Mouse (Mus musculus) stomach, embryonic 15.5 days (tissue): Measurements from ENCODE around the gene Ubap2l. TPM values are rescaled to one million over a fixed set of nuclear protein-coding genes. Genes with fewer than 3 reads are reported as not detected.

Source experiments
- ATAC-seq: fragments of 200-750 bp; cut with Nextera tagmentation; 2 replicates; pipeline ENCODE4 v1.8.0; 2017; ENCODE audit warnings: low read depth, moderate number of reproducible peaks, moderate TSS enrichment; ENCODE audit not compliant: insufficient read depth, low FRiP score
- H3K27ac ChIP-seq: fragments of 300-500 bp; sonication (generic); 2 replicates; pipeline ENCODE4 v1.5.1; 2015; ENCODE audit warnings: mild to moderate bottlenecking, inconsistent platforms
- H3K27me3 ChIP-seq: fragments of 300-500 bp; sonication (generic); replicated peaks from 2 replicates; pipeline ENCODE4 v1.6.1; 2015; ENCODE audit warnings: inconsistent platforms
- H3K36me3 ChIP-seq: fragments of 300-500 bp; sonication (generic); 2 replicates; pipeline ENCODE4 v1.6.1; 2015; ENCODE audit warnings: inconsistent platforms
- H3K4me1 ChIP-seq: fragments of 300-500 bp; sonication (generic); 2 replicates; pipeline ENCODE4 v1.6.1; 2015; ENCODE audit warnings: inconsistent platforms
- H3K4me2 ChIP-seq: fragments of 300-500 bp; sonication (generic); 2 replicates; pipeline ENCODE4 v1.6.1; 2015; ENCODE audit warnings: mild to moderate bottlenecking, inconsistent platforms
- H3K4me3 ChIP-seq: fragments of 300-500 bp; sonication (generic); replicated peaks from 2 replicates; pipeline ENCODE4 v1.5.1; 2015; ENCODE audit warnings: inconsistent platforms
- H3K9ac ChIP-seq: fragments of 300-500 bp; sonication (generic); 2 replicates; pipeline ENCODE4 v1.6.1; 2015; ENCODE audit warnings: inconsistent platforms
- H3K9me3 ChIP-seq: fragments of 300-500 bp; sonication (generic); 2 replicates; pipeline ENCODE4 v1.6.1; 2016; ENCODE audit warnings: inconsistent platforms
- WGBS: fragments of 180-500 bp; shearing (Covaris S2); methylation state at CpG from one replicate; pipeline ENCODE4 v1.1.7; 2015; 5-methylcytosine and 5-hydroxymethylcytosine counted together
- polyA plus RNA-seq: library from polyadenylated mRNA; unstranded; fragments of >200 nt; fragmentation: Nextera tagmentation; extraction: Ambion mirVana; gene quantifications from 2 replicates; pipeline ENCODE4 v1.2.1, GENCODE M21; 2015

The Ubap2l gene
- polyA plus RNA-seq, 1 experiment from 2014 or later, result 189 TPM

- peak overlapping the region; percentile 88; the same call in 1 of the 2 replicates for H3K9ac ChIP-seq
- 25% methylated on average over 22 of the region's 22 CpGs for WGBS
- no peaks in the 10 kb centered on the region for H3K9me3 ChIP-seq
- peak overlapping the region; percentile 75 for H3K4me3 ChIP-seq
- no peaks in the 10 kb centered on the region for H3K36me3 ChIP-seq
- H3K4me2 ChIP-seq, result peak overlapping the region; percentile 98
- no peaks in the 10 kb centered on the region for H3K27me3 ChIP-seq
- peaks cover 35% of the 10 kb centered on the region for H3K4me1 ChIP-seq
- H3K27ac ChIP-seq, result peak overlapping the region; percentile 96
- ATAC-seq, result 0 out of 2 replicates have a peak, but pooled peaks have one; percentile 33
Measured at GRCm38 (mm10) chr3:89963926-89964739, 88.3 kb downstream of the Ubap2l start.

GRCm38 (mm10) chr3:89963221-89963763 is 89.1 kb downstream of the Ubap2l start, which contains the start of gene Atp8b2:
Gene Atp8b2 (minus strand): TSS chr3:89963508.
- Histone ChIP-seq H3K9ac (peak within 1 kb of the TSS; percentile 88), H3K4me2 (peak within 1 kb of the TSS; percentile 98), H3K36me3 (peaks cover 7% of the 10 kb centered on the region), H3K4me3 (peak within 1 kb of the TSS; percentile 75), H3K27me3 (no peaks in the 10 kb centered on the region), H3K9me3 (no peaks in the 10 kb centered on the region), H3K4me1 (peaks cover 35% of the 10 kb centered on the region), H3K27ac (peak within 1 kb of the TSS; percentile 96)
- ATAC-seq, result peak; percentile 37
- WGBS, result under 1% methylated on average over 35 of the region's 35 CpGs

GRCm38 (mm10) chr3:89962751-89963220 is 89.6 kb downstream of the Ubap2l start:
- under 1% methylated on average over 30 of the region's 30 CpGs for WGBS
- peak; percentile 13; the same call in 1 of the 2 replicates for ATAC-seq
- peak overlapping the region; percentile 75 for H3K4me3 ChIP-seq
- peak overlapping the region; percentile 96 for H3K27ac ChIP-seq
- H3K9me3 ChIP-seq, result no peaks in the 10 kb centered on the region
- peak overlapping the region; percentile 98 for H3K4me2 ChIP-seq
- no peaks in the 10 kb centered on the region for H3K27me3 ChIP-seq
- peak overlapping the region; percentile 88 for H3K9ac ChIP-seq
- H3K36me3 ChIP-seq, result peaks cover 12% of the 10 kb centered on the region
- H3K4me1 ChIP-seq, result peaks cover 35% of the 10 kb centered on the region

- ATAC-seq, result no peak
- Histone ChIP-seq H3K4me2 (peak overlapping the region; percentile 98), H3K4me1 (peaks cover 35% of the 10 kb centered on the region), H3K27me3 (no peaks in the 10 kb centered on the region), H3K9ac (peak overlapping the region; percentile 88; the same call in 1 of the 2 replicates), H3K27ac (peak overlapping the region; percentile 96), H3K9me3 (no peaks in the 10 kb centered on the region), H3K4me3 (peak overlapping the region; percentile 75), H3K36me3 (peaks cover 16% of the 10 kb centered on the region)
- WGBS, result 4% methylated on average over 14 of the region's 14 CpGs
Measured at GRCm38 (mm10) chr3:89962059-89962750, 90.2 kb downstream of the Ubap2l start.

- Histone ChIP-seq H3K4me1 (peaks cover 35% of the 10 kb centered on the region), H3K9ac (no peak overlapping the region), H3K4me3 (peak overlapping the region; percentile 75), H3K36me3 (peaks cover 22% of the 10 kb centered on the region), H3K27ac (peak overlapping the region; percentile 96), H3K27me3 (no peaks in the 10 kb centered on the region), H3K4me2 (peak overlapping the region; percentile 98), H3K9me3 (no peaks in the 10 kb centered on the region)
- ATAC-seq, result no peak
- 49% methylated on average over 4 of the region's 4 CpGs for WGBS
Measured at GRCm38 (mm10) chr3:89961436-89961835, 91.0 kb downstream of the Ubap2l start.

GRCm38 (mm10) chr3:89960469-89960868 is 92.0 kb downstream of the Ubap2l start:
- ATAC-seq, result peak; percentile 89
- 0 out of 2 replicates have a peak overlapping the region, but pooled peaks have one; percentile 96 for H3K27ac ChIP-seq
- H3K9ac ChIP-seq, result peak overlapping the region; percentile 72
- H3K4me2 ChIP-seq, result peak overlapping the region; percentile 98
- 1% methylated on average over 30 of the region's 30 CpGs for WGBS
- peak overlapping the region; percentile 75 for H3K4me3 ChIP-seq
- H3K4me1 ChIP-seq, result peaks cover 35% of the 10 kb centered on the region
- no peaks in the 10 kb centered on the region for H3K27me3 ChIP-seq
- peaks cover 32% of the 10 kb centered on the region for H3K36me3 ChIP-seq
- H3K9me3 ChIP-seq, result no peaks in the 10 kb centered on the region

DNA sequence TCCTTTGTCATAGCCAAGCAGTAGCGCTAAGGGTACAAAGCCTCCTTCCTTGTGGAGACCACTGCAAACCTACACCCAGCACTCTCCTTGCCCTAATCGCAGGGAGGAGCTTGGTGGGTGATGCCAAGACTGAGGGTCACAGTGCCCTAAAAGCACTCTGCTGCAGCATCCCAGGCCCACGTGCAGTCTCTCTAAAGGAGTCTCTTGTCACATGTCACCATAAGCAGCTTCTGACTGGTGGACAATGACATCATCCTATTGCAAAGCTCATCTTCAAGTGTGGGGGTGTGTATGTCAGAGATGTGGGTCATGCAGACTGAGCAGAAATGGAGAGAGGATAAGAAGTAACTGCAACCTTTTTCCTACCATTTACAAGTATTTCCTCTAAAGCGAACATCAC is 93.0 kb downstream of the Ubap2l start:
- no peaks in the 10 kb centered on the region for H3K9me3 ChIP-seq
- no peak for ATAC-seq
- 76% methylated on average over 4 of the region's 4 CpGs for WGBS
- no peaks in the 10 kb centered on the region for H3K27me3 ChIP-seq
- peaks cover 29% of the 10 kb centered on the region for H3K4me1 ChIP-seq
- no peak overlapping the region for H3K27ac ChIP-seq
- no peak overlapping the region for H3K9ac ChIP-seq
- H3K4me2 ChIP-seq, result no peak overlapping the region; the same call in 1 of the 2 replicates
- peaks cover 35% of the 10 kb centered on the region for H3K36me3 ChIP-seq
- H3K4me3 ChIP-seq, result no peak overlapping the region

DNA sequence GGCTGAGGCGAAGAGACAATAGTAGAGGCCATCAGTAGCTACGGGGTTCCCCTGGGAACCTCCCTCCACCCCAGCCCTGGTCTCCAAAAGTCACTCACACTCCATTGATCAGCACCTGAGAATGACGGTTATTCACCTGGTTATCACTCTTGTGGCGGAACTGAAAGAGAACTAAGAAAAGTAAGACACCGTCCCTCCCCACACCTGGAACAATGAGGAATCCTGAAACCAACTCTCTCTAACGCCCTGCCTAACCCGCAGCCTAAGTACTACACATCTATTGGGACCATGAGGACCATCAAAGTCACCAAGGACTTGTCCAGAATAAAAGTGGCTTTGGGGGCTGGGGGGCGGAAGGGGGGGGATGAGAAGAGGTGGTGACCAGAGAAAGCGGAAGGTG is 94.5 kb downstream of the Ubap2l start:
- H3K36me3 ChIP-seq, result peaks cover 44% of the 10 kb centered on the region
- H3K4me3 ChIP-seq, result no peak overlapping the region
- no peak overlapping the region for H3K9ac ChIP-seq
- peaks cover 27% of the 10 kb centered on the region for H3K4me1 ChIP-seq
- no peaks in the 10 kb centered on the region for H3K27me3 ChIP-seq
- ATAC-seq, result no peak
- H3K4me2 ChIP-seq, result no peak overlapping the region
- no peak overlapping the region for H3K27ac ChIP-seq
- WGBS, result 92% methylated on average over 9 of the region's 9 CpGs
- H3K9me3 ChIP-seq, result no peaks in the 10 kb centered on the region

DNA sequence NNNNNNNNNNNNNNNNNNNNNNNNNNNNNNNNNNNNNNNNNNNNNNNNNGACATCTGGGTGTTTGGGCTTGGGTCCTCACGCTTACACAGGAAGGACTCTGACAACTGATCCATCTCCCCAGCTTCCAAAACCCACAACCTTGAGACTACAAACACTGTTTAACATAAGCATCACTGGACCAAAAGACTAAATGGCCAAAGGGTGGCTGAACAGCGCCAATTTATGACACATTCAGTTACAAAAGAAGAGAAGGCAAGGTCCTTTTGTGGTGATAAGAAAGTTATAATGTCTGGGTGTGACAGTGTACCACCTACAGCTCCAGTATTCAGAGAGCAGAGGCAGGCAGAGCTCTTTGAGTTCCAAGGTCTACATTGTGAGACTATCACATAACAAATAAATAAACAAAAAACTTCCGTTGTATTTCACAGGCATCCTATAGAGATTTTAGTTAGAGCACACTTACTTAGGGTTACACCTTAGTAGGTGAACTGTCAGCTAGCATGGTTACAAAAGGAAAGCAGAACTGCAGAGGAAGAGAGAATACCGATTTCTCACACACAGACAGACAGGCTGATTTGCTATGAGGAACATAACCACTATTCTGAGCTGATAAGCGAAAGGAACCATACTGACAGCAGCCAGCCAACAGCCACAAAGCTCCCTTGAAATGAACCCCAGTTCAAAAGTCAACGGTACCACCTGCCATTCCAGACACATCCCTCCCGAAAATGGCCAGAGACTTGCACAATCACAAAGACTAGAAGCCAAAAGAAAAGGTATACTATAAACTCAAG is 96.1 kb downstream of the Ubap2l start:
- no peaks in the 10 kb centered on the region for H3K27me3 ChIP-seq
- no peak overlapping the region for H3K4me3 ChIP-seq
- 89% methylated on average over 7 of the region's 7 CpGs for WGBS
- H3K36me3 ChIP-seq, result peaks cover 53% of the 10 kb centered on the region
- ATAC-seq, result no peak
- H3K9ac ChIP-seq, result no peak overlapping the region
- H3K4me1 ChIP-seq, result peaks cover 19% of the 10 kb centered on the region
- no peak overlapping the region for H3K4me2 ChIP-seq
- no peak overlapping the region for H3K27ac ChIP-seq
- no peaks in the 10 kb centered on the region for H3K9me3 ChIP-seq

GRCm38 (mm10) chr3:89953420-89953819 is 99.0 kb downstream of the Ubap2l start:
- Histone ChIP-seq H3K36me3 (peaks cover 70% of the 10 kb centered on the region), H3K4me2 (no peak overlapping the region), H3K27ac (no peak overlapping the region), H3K4me3 (no peak overlapping the region), H3K27me3 (no peaks in the 10 kb centered on the region), H3K9me3 (no peaks in the 10 kb centered on the region), H3K4me1 (no peaks in the 10 kb centered on the region), H3K9ac (no peak overlapping the region)
- ATAC-seq, result no peak
- 5% methylated on average over 4 of the region's 4 CpGs for WGBS
